16 mouse cellular contexts compared by ENCODE assay signal in genomic region chr14:36975019-36975418, GRCm38 (mm10).
"Had no signal": no experiment of that assay in that cellular context is flagged by ENCODE, and none has a peak within 500 bp of the region (broad histone marks: within the 10 kb centered on the region; RNA-seq: fewer than 3 reads in every experiment).

No protein-coding gene starts in this region.

- H3K4me1 ChIP-seq: neural tube, embryonic 13.5 days; neural tube, embryonic 15.5 days; stomach, embryonic 15.5 days had no signal

- H3K36me3 ChIP-seq: neural tube, embryonic 13.5 days; neural tube, embryonic 15.5 days; stomach, embryonic 15.5 days had no signal

- H3K4me2 ChIP-seq: neural tube, embryonic 13.5 days; neural tube, embryonic 15.5 days; stomach, embryonic 15.5 days had no signal

- H3K4me3 ChIP-seq: neural tube, embryonic 13.5 days; neural tube, embryonic 15.5 days; stomach, embryonic 15.5 days had no signal

- H3K27ac ChIP-seq: neural tube, embryonic 13.5 days; neural tube, embryonic 15.5 days; stomach, embryonic 15.5 days; stomach, postnatal 0 days had no signal

- H3K9ac ChIP-seq: neural tube, embryonic 13.5 days; neural tube, embryonic 15.5 days; stomach, embryonic 15.5 days had no signal

- DNase-seq: retina, postnatal 1 day; right cerebral cortex, adult 18-20 months; right cerebral cortex, postnatal 14 days; right cerebral cortex, postnatal 25 days; right cerebral cortex, postnatal 4 days; spleen, adult 18-20 months; thymus, adult 18-20 months; thymus, adult 2 months; thymus, postnatal 14 days; thymus, postnatal 25 days; thymus, postnatal 36 days; thymus, postnatal 4 days had no signal

- H3K27me3 ChIP-seq: neural tube, embryonic 13.5 days; neural tube, embryonic 15.5 days; stomach, embryonic 15.5 days had no signal

- H3K9me3 ChIP-seq: neural tube, embryonic 13.5 days; neural tube, embryonic 15.5 days; stomach, embryonic 15.5 days had no signal
